Mouse (Mus musculus) hindbrain, embryonic 16.5 days (tissue): Measurements from ENCODE around the gene C1d. TPM values are rescaled to one million over a fixed set of nuclear protein-coding genes. Genes with fewer than 3 reads are reported as not detected.
A peak's percentile ranks its signal among the peaks of the same experiment; 100 is the strongest.

ENCODE experiments used
- ATAC-seq: fragments of 200-750 bp; cut with Nextera tagmentation; 2 replicates; pipeline ENCODE4 v1.8.0; 2017; ENCODE audit warnings: moderate TSS enrichment, moderate library complexity
- H3K27ac ChIP-seq: fragments of 300-500 bp; sonication (generic); 2 replicates; pipeline ENCODE4 v1.5.1; 2014; ENCODE audit warnings: low read depth, mild to moderate bottlenecking, control low read depth, low read length, moderate library complexity
- H3K27me3 ChIP-seq: fragments of 300-500 bp; sonication (generic); replicated peaks from 2 replicates; pipeline ENCODE4 v1.6.1; 2014; ENCODE audit warnings: low read length; ENCODE audit not compliant: control insufficient read depth, insufficient read depth
- H3K36me3 ChIP-seq: fragments of 300-500 bp; sonication (generic); 2 replicates; pipeline ENCODE4 v1.6.1; 2014; ENCODE audit warnings: mild to moderate bottlenecking, low read length, moderate library complexity, mixed read lengths; ENCODE audit not compliant: control insufficient read depth, insufficient read depth
- H3K4me1 ChIP-seq: fragments of 300-500 bp; sonication (generic); 2 replicates; pipeline ENCODE4 v1.6.1; 2014; ENCODE audit warnings: low read depth, low read length; ENCODE audit not compliant: control insufficient read depth, insufficient read depth
- H3K4me2 ChIP-seq: fragments of 300-500 bp; sonication (generic); 2 replicates; pipeline ENCODE4 v1.6.1; 2014; ENCODE audit warnings: mild to moderate bottlenecking, low read length, control low read depth, moderate library complexity
- H3K4me3 ChIP-seq: fragments of 300-500 bp; sonication (generic); 2 replicates; pipeline ENCODE4 v1.5.1; 2014; ENCODE audit warnings: mild to moderate bottlenecking, low read length, control low read depth, moderate library complexity
- H3K9ac ChIP-seq: fragments of 300-500 bp; sonication (generic); 2 replicates; pipeline ENCODE4 v1.6.1; 2014; ENCODE audit warnings: low read depth, mild to moderate bottlenecking, control low read depth, low read length, moderate library complexity
- H3K9me3 ChIP-seq: fragments of 300-500 bp; sonication (generic); 2 replicates; pipeline ENCODE4 v1.6.1; 2014; ENCODE audit warnings: mild to moderate bottlenecking, low read length, moderate library complexity; ENCODE audit not compliant: control insufficient read depth
- WGBS: fragments of 180-500 bp; shearing (Covaris S2); extraction: QIAGEN DNeasy Blood & Tissue Kit; methylation state at CpG from one replicate; pipeline ENCODE4 v1.1.7; 2014; 5-methylcytosine and 5-hydroxymethylcytosine counted together
- polyA plus RNA-seq: library from polyadenylated mRNA; unstranded; fragments of >200 nt; fragmentation: Nextera tagmentation; extraction: Ambion mirVana; gene quantifications from 2 replicates; pipeline ENCODE4 v1.2.1, GENCODE M21; 2015

The C1d gene
- polyA plus RNA-seq, 1 experiment from 2014 or later = 157 TPM

DNA sequence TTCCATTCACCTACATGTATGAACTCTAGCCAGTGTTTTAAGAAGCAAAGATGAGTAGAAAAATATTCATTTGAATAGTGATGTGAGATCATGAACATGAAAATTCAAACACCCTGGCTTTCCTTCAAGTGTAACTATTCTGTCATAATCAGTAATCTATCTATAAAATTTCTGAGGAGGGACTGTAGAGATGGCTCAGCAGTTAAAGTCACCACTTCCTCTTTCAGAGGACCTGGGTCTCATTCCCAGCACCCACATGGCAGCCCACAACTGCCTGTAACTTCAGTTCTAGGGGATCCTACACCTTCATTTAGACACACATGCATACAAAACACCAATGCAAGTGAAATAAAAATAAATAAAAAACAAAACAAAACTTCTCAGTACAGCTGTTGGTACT lies 8.7 kb upstream of the C1d start:
- no peaks in the 10 kb centered on the region for H3K4me1 ChIP-seq
- H3K36me3 ChIP-seq = no peaks in the 10 kb centered on the region
- no peak overlapping the region for H3K4me2 ChIP-seq
- no peaks in the 10 kb centered on the region for H3K27me3 ChIP-seq
- no peak overlapping the region for H3K4me3 ChIP-seq
- no peak overlapping the region for H3K27ac ChIP-seq
- no peak overlapping the region for H3K9ac ChIP-seq
- no peaks in the 10 kb centered on the region for H3K9me3 ChIP-seq
- no peak for ATAC-seq

DNA sequence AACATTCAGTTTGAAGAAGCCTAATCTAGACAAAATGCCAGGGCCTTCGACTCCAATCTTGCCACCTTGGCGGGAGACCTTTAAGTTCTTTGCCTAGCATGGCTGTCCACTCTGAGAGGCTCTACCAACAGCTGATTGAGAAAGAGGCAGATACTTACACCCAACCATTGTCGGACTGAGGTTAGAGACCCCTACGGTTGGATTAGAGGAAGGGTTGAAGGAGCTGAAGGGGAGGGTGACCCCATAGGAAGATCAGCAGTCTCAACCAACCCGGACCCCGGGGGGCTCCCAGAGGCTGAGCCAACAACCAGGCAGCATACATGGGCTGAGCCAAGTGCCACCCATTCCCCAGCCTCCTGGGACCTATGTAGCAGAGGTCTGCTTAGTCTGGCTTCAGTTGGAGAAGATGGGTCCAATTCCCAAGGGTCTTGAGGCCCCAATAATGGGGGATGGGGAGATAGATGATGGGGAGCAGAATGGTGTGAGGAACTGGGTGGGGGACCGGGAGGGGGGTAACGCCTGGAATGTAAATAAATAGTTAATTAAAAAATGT lies 490 bp upstream of the C1d start:
- H3K4me2 ChIP-seq = peak overlapping the region; percentile 74
- H3K4me3 ChIP-seq = peak overlapping the region; percentile 89
- peaks cover 10% of the 10 kb centered on the region for H3K4me1 ChIP-seq
- WGBS = 61% methylated on average over 8 of the region's 8 CpGs
- peak overlapping the region; percentile 12; the same call in 1 of the 2 replicates for H3K27ac ChIP-seq
- H3K9ac ChIP-seq = peak overlapping the region; percentile 91
- no peaks in the 10 kb centered on the region for H3K9me3 ChIP-seq
- H3K27me3 ChIP-seq = no peaks in the 10 kb centered on the region
- peak; percentile 77 for ATAC-seq
- H3K36me3 ChIP-seq = no peaks in the 10 kb centered on the region

DNA sequence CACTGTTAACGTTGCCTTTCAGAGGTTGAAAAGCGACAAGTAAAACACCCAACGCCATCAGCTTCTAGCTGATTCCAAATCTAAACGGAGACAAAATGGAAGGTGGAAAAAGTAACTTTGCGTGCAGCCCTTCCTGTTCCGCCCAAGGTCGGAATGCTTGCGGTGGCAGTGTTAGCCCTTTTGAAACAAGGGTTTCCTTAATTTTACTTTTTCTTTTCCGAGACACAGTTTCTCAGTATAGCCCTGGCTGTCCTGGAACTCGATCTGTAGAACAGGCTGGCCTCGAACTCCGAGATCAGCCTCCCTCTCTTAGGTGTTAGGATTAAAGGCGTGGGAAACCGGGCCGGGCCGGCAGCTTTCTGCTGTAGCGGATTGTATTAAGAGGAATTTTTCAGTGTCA lies 482 bp downstream of the C1d start:
- H3K4me3 ChIP-seq = peak overlapping the region; percentile 89
- H3K9me3 ChIP-seq = no peaks in the 10 kb centered on the region
- H3K27me3 ChIP-seq = no peaks in the 10 kb centered on the region
- H3K9ac ChIP-seq = peak overlapping the region; percentile 91
- peak overlapping the region; percentile 92 for H3K27ac ChIP-seq
- H3K4me2 ChIP-seq = peak overlapping the region; percentile 74
- no peaks in the 10 kb centered on the region for H3K36me3 ChIP-seq
- ATAC-seq = no peak
- WGBS = under 1% methylated on average over 17 of the region's 17 CpGs
- H3K4me1 ChIP-seq = peaks cover 10% of the 10 kb centered on the region

DNA sequence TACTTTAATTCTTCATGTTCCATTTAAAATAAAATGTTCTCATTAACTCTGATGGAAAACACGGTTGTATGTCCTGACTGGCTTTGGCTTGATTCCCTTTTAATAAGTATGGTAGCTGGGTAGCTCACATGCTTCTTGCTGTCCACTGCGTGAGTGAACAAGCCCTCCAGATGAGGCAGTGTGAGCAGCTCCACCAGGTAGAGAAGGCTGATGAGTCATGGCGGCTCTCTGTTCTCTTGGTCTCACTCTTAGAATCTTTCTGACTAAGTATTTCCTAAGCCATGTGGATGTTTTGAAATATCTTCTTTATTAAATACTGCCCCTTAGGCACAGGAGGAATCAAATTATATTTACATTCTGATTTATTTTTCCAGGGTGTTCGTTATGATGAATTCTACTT lies 9.8 kb downstream of the C1d start:
- no peak for ATAC-seq
- H3K9ac ChIP-seq = no peak overlapping the region
- peaks cover 5% of the 10 kb centered on the region for H3K36me3 ChIP-seq
- H3K4me3 ChIP-seq = no peak overlapping the region
- H3K4me1 ChIP-seq = no peaks in the 10 kb centered on the region
- no peaks in the 10 kb centered on the region for H3K9me3 ChIP-seq
- 91% methylated on average over 4 of the region's 4 CpGs for WGBS
- no peak overlapping the region for H3K4me2 ChIP-seq
- H3K27me3 ChIP-seq = no peaks in the 10 kb centered on the region
- H3K27ac ChIP-seq = no peak overlapping the region

DNA sequence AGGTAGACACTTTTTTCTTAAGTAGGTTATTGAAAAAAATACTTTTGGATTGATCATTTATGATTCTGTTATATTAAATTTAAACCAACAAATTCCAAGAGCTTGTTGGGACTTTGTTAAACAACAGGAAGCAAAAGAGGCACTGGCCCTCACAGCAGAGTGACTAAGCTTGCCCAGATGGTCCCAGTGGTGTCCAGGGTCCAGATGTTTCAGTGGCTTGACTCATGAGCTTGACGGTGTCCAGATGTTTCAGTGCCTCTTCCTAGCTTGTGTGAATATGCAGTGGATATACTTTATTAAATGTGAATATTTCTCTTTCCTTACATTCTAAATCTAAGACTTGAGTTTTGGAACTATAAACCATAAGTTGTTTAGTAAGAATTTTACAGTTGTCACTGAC lies 11.4 kb downstream of the C1d start:
- H3K4me2 ChIP-seq = no peak overlapping the region
- H3K27me3 ChIP-seq = no peaks in the 10 kb centered on the region
- H3K36me3 ChIP-seq = peaks cover 5% of the 10 kb centered on the region
- H3K27ac ChIP-seq = no peak overlapping the region
- H3K4me3 ChIP-seq = no peak overlapping the region
- no peak overlapping the region for H3K9ac ChIP-seq
- 90% methylated on average over 1 of the region's 1 CpGs for WGBS
- no peaks in the 10 kb centered on the region for H3K9me3 ChIP-seq
- H3K4me1 ChIP-seq = no peaks in the 10 kb centered on the region
- ATAC-seq = no peak

DNA sequence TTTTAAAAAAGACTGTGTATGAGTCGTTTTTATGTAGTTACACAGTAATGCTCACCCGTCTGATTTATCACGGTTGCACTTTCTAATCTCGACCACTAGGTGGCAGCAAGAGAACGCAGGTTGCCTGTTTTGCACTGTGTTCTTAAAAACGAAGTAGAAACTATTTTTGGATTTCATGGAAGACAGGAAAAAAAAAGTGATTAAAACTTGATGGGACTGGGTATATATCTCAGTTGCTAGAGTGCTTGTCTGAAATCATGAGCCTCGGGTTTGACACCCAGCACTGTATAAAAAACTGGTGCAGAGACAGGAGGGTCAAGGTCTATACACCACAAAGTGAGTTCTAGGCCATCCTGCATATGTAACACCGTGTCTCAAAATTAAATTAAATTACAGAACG lies 22.6 kb downstream of the C1d start:
- H3K4me3 ChIP-seq = no peak overlapping the region
- peak; percentile 80 for ATAC-seq
- WGBS = 14% methylated on average over 9 of the region's 9 CpGs
- no peak overlapping the region for H3K9ac ChIP-seq
- no peak overlapping the region for H3K27ac ChIP-seq
- no peak overlapping the region for H3K4me2 ChIP-seq
- H3K27me3 ChIP-seq = no peaks in the 10 kb centered on the region
- no peaks in the 10 kb centered on the region for H3K9me3 ChIP-seq
- H3K36me3 ChIP-seq = no peaks in the 10 kb centered on the region
- H3K4me1 ChIP-seq = no peaks in the 10 kb centered on the region

DNA sequence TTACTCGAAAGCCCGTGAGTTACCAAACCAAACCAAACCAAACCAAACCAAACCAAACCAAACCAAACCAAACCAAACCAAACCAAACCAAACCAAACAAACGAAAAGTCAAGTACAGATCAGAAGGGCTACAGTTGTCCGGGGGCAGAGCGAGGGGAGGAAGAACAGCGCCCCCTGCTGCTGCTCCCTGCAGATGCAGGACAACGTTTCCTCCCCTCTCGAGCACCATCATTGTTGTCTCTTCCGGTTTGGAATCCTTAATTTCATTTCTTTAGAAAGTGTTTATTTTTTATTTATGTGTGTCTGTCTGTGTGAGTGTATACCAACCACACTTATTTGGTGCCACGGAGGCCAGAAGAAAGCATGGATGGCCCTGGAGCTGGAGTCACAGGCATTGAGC lies 26.7 kb downstream of the C1d start:
- no peak for ATAC-seq
- H3K36me3 ChIP-seq = no peaks in the 10 kb centered on the region
- 73% methylated on average over 10 of the region's 10 CpGs for WGBS
- H3K4me1 ChIP-seq = no peaks in the 10 kb centered on the region
- no peaks in the 10 kb centered on the region for H3K9me3 ChIP-seq
- H3K27ac ChIP-seq = no peak overlapping the region
- no peak overlapping the region for H3K9ac ChIP-seq
- no peaks in the 10 kb centered on the region for H3K27me3 ChIP-seq
- H3K4me3 ChIP-seq = no peak overlapping the region
- no peak overlapping the region for H3K4me2 ChIP-seq

DNA sequence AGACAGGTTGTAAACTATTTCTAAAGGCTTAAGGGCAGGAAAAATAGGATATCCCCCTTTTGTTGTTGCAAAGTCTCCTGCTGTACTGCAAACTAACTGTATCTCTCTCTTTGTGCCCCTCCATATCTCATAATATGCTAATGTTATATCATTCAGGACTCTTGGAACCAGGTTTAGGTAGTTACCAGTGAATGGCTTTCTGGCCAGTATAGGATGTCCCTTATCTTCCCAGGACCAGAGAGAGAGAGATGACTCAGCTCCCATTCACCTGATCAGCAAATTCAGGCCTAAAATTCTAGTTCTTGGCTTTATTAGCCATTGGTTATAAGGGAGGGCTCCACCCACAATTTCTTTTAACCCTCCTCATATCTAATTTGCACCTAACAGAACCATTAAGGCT lies 31.5 kb downstream of the C1d start:
- H3K4me1 ChIP-seq = no peaks in the 10 kb centered on the region
- H3K36me3 ChIP-seq = no peaks in the 10 kb centered on the region
- no peak overlapping the region for H3K9ac ChIP-seq
- no peak overlapping the region for H3K4me2 ChIP-seq
- H3K27me3 ChIP-seq = no peaks in the 10 kb centered on the region
- no peak overlapping the region for H3K27ac ChIP-seq
- no peaks in the 10 kb centered on the region for H3K9me3 ChIP-seq
- no peak overlapping the region for H3K4me3 ChIP-seq
- no peak for ATAC-seq

DNA sequence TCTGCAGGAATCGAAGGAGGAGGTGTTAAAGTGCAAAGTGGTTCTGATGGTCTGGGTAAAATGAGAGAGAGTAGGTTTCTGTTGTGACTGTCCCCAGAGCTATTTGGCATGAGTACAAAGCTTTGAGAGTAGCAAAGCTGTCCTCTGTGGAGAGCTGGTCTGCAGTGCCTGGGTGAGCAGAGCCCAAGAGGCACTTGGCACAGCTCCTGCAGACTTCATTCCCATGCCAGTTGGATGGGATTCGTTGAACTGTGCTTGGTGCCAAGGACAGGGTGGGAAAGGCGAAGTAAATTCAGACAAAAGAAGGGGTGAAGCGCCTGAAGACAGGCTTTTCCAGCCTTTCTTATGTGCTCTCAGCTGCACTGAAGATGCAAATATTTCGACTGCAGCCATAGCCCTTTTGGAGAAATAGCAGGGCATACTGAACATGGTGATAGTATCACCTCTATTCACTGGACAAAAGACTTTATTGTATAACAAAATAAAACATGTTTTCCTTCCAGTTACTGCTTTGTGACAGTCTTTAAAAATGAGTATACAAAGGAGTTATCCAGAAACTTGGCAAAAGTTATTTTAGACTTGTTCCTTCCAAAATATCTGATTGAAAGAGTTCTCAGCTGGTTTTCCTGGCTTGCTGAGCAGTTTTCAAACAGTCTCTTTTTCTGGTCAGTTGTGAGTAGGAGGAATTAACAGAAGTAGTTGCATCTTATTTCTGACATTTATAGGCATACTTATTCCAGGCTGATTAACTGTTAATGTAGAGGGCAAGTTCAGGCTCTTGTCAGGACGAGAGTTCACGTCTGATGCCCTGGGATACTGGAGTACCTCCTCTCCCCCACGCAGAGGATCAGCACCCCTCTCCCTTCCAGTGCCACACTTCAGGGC lies 48.9 kb downstream of the C1d start:
- Histone ChIP-seq H3K36me3 (no peaks in the 10 kb centered on the region), H3K27ac (peak overlapping the region; percentile 44; the same call in 1 of the 2 replicates), H3K4me2 (no peak overlapping the region), H3K4me1 (0 out of 2 replicates have a peak, but pooled peaks cover 2% of the 10 kb centered on the region), H3K27me3 (no peaks in the 10 kb centered on the region), H3K4me3 (no peak overlapping the region), H3K9me3 (no peaks in the 10 kb centered on the region), H3K9ac (no peak overlapping the region)
- peak; percentile 99 for ATAC-seq
- 54% methylated on average over 8 of the region's 8 CpGs for WGBS
